In genomic region chr2:70651820-70652219, GRCm38 (mm10) we compare ENCODE assay signal across 23 mouse cellular contexts. TPM values are rescaled to one million over a fixed set of nuclear protein-coding genes. Genes with fewer than 3 reads are reported as not detected.
"Had no signal": no experiment of that assay in that cellular context is flagged by ENCODE, and none has a peak within 500 bp of the region (broad histone marks: within the 10 kb centered on the region; RNA-seq: fewer than 3 reads in every experiment).

No protein-coding gene starts in this region.

- H3K9ac ChIP-seq: limb, embryonic 13.5 days; liver, embryonic 14.5 days; midbrain, embryonic 13.5 days had no signal

- DNase-seq: kidney, adult 18-20 months; kidney, adult 9 months; kidney, postnatal 14 days; kidney, postnatal 4 days; layer of hippocampus, adult 9-11 months; liver; lung, adult 2 months; lung, postnatal 14 days; right cerebral cortex, adult 18-20 months; right cerebral cortex, postnatal 14 days; right cerebral cortex, postnatal 4 days; thymus, adult 2 months; thymus, postnatal 14 days; thymus, postnatal 4 days had no signal

- H3K9me3 ChIP-seq: limb, embryonic 10.5 days; limb, embryonic 13.5 days; midbrain, embryonic 13.5 days had no signal

- H3K27ac ChIP-seq: limb, embryonic 10.5 days; limb, embryonic 13.5 days; liver, embryonic 14.5 days; macrophage; midbrain, embryonic 13.5 days; stomach, postnatal 0 days had no signal

- H3K4me1 ChIP-seq: limb, embryonic 10.5 days; limb, embryonic 13.5 days; midbrain, embryonic 13.5 days had no signal

- H3K36me3 ChIP-seq: limb, embryonic 10.5 days; limb, embryonic 13.5 days; midbrain, embryonic 13.5 days had no signal

- ATAC-seq: midbrain, embryonic 13.5 days; midbrain, embryonic 16.5 days had no signal

- H3K4me2 ChIP-seq: limb, embryonic 13.5 days; midbrain, embryonic 13.5 days had no signal

- H3K4me3 ChIP-seq: limb, embryonic 10.5 days; limb, embryonic 13.5 days; midbrain, embryonic 13.5 days had no signal

- H3K27me3 ChIP-seq: limb, embryonic 13.5 days had no signal

RNA-seq across cellular contexts. Expression of gene Gm26558, which starts 10.1 kb away (rescaled TPM):
- total RNA-seq: left cerebral cortex, postnatal 25 days; megakaryocyte, adult 5-6 weeks had no signal
- polyA plus RNA-seq: macrophage had no signal
